Mouse (Mus musculus) heart, postnatal 36 days (tissue): Measurements from ENCODE around the gene Fbxo5. TPM values are rescaled to one million over a fixed set of nuclear protein-coding genes. Genes with fewer than 3 reads are reported as not detected.

Experiments
- DNase-seq, 2 experiments: peaks; one replicate each; pipeline ENCODE4 v3.0.0; 2021 to 2022
- intact Hi-C: fragments of 180-260 bp; cut with DNase I; formaldehyde crosslinking; loops from one replicate; pipeline ENCODE4 v1.15.1; 2025
- total RNA-seq, 2 experiments: library from RNA; stranded (reverse); gene quantifications; 2 replicates each; pipeline ENCODE4 v1.2.3; 2021

Fbxo5 gene
- total RNA-seq, 2 experiments from 2014 or later, result 1.1 to 1.7 TPM

GRCm38 (mm10) chr10:5790657-5791056, 14.7 kb downstream of the Fbxo5 start:
- intact Hi-C loops, result loop anchor here (1.0 to 5.0 kb wide), 2 partner anchors 190 to 473 kb away; no protein-coding TSS in a partner anchor
- peak; percentile 19 to 55 for DNase-seq

- DNase-seq, result no peak
- intact Hi-C loops, result loop anchor here (10.0 kb wide), 2 partner anchors 272 to 312 kb away; no protein-coding TSS in a partner anchor
Observed at GRCm38 (mm10) chr10:5786923-5787322, 18.5 kb downstream of the Fbxo5 start.

Other genes with a start within 250 kb of the Fbxo5 start
- 10 to 100 TPM; 12.3 to 18.9 TPM for gene Myct1, start 211.8 kb downstream of the Fbxo5 start, total RNA-seq
- gene Vip, start 166.4 kb downstream of the Fbxo5 start, total RNA-seq, result not detected
- gene Mtrf1l, start 18.3 kb upstream of the Fbxo5 start, total RNA-seq, result 1 to 10 TPM; 8.0 TPM
- gene Rgs17, start 116.8 kb upstream of the Fbxo5 start, total RNA-seq, result under 1 TPM; 0.61 to 0.62 TPM